Mouse (Mus musculus) kidney, postnatal 36 days (tissue): ENCODE data around the gene Npas4.
"Not testable (repeated sequence)": the region's sequence is repeated elsewhere in the genome, so short reads cannot be mapped to it uniquely, and the experiment has no call there.

Source experiments
- DNase-seq, 2 experiments: peaks; one replicate each; pipeline ENCODE4 v3.0.0; 2021 to 2022; ENCODE audit warnings: mixed read lengths in 2 of 2

Gene Npas4

GRCm38 (mm10) chr19:4990256-4990625 lies at the start of gene Npas4:
Gene Npas4 (minus strand): TSS chr19:4990316.
- no peak for DNase-seq

- DNase-seq: peak; percentile 32 to 47
These were observed 49.4 kb upstream of the Npas4 start for GRCm38 (mm10) chr19:5039301-5040114.

GRCm38 (mm10) chr19:5038709-5039156 lies 48.6 kb upstream of the Npas4 start, which contains the start of the genes B4gat1 and AC124502.3:
Gene B4gat1 (plus strand): TSS chr19:5038826.
Gene AC124502.3 (plus strand): TSS chr19:5038891.
- DNase-seq: peak; percentile 90 to 94

DNA sequence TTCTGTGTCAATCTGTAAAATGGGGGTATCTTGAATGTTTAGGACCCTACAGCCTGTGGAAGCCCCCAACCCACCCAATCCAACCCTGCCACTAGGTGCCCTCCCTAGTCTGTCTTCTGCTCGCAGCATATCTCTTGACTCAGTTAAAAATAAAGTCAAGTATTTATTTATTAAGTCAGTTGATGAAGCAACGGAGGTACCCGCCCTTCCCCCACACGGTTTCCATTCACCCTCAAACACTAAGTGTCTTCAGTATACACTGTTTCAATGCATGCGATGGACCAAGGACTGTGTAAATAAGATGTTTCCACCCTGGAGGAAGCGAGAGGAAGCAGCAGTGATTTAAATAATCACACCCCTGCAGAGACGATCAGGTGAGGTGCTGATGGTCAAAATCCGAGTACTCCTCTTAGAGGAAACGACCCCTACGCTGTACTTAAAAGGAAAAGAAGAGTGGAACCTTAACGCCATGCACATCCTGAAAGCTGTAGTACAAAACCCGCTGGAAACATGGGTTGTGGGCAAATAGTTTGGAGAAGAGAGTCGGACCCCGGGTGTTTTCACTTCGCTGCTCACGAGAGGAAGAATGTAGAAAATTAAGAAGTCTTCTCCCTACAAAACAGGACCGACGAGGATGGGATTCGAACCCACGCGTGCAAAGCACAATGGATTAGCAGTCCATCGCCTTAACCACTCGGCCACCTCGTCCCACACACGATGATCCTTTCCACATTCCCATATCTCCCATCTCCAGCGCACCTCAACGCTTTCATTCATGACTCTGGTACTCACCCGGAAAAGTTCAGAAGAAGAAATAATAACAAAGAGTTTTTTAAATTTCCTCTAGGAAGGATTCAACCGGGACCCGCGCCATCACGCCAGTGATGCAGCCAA lies 47.8 kb upstream of the Npas4 start:
- peak; percentile 72 to 83 for DNase-seq

DNA sequence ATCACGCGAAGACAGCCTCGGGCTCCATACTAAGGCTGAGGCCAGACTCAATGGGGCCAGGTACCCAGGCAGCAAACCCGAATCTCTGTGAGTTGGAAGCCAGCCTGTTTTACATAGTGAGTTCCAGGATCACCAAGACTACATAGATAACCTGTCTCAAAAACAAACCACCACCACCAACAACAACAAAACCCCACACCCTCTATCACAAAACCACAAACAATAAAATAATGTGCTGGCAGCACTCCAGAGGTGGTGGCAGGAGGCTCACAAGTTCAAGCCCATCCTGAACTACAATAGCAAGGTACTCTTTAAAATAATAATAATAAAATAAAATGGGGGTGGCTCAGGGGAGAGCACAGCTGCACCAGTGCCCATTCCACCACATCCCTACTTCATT lies 46.5 kb upstream of the Npas4 start:
- DNase-seq: no peak

DNA sequence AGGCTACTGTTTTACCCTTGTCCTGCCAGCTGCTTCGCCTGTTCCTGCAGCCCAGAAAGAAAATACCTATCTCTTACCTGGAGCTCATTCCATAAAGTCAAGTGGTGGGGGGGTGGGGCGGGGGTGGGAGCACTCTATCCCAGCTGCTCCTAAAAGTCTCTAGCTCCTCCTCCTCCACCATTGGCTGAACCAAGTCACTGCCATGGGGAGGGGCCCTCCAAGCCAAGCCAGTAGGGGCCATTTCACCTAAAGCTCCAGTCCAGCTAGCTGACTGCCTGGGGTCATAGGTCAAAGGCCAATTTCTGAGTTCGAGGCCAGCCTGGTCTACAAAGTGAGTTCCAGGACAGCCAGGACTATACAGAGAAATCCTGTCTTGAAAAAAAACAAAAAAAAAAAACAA lies 42.6 kb upstream of the Npas4 start:
- no peak for DNase-seq

GRCm38 (mm10) chr19:5026111-5026510 lies 36.0 kb upstream of the Npas4 start:
- no peak for DNase-seq

DNA sequence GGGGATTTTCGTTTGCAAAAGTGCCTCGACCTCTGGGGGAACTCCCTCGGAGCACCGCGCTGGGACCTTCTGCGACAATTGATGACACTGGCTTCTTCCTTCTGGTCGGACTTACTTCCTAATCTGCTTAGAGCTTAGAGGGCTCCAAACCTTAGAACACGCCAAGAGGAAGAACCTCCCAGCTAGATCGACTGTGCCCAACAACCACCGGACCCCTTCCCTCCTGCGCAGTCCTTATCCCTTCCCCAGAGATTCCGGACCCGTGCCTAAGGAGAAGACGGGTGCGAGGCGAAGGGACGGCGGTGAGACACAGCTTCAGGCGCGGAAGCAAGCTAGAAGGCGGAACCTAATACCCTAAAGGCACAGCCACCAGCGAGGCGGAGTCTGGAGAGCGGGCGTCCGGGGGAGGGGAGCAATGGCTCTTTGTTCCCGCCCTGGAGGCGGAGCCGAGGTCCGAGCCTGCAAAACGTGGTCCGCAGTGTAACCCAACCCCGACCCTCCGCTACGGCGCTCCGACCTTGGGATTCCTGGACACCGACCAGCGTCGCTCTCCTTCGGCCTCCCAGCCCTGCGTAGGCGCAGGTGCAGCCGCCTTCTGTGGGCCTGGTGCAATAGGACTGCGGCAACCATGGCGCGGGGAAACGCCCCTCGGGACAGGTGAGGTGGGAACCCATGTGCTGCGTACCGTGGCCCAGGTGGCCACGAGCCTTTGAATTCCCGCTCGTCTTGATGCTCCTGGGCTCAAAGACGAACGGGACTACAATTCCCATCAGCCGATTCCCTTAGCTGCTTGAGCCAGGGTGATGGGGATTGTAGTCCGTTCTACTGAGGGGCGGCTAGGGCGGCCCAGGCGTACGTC lies 33.7 kb upstream of the Npas4 start, which contains the start of gene Slc29a2:
Gene Slc29a2 (plus strand): TSS at position 240 of the 859 bp plus-strand sequence.
- DNase-seq: peak; percentile 95 to 96

DNA sequence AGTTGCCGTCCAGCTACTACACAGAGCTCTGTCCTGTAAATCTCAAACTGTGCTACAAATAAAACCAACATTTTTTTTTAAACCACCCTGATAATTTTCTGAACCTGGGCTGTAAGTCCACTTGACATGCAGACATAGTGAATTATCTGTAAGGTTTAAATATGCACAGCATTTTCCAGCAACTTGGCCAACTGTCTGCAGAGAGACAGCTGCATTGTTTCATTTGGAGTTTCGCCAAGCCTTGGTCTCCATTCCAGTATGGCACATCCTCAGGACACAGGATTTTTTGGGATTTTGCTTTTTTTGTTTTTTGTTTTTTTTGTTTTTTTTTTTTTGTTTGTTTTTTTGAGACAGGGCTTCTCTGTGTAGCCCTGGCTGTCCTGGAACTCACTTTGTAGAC lies 31.3 kb upstream of the Npas4 start:
- no peak for DNase-seq

DNA sequence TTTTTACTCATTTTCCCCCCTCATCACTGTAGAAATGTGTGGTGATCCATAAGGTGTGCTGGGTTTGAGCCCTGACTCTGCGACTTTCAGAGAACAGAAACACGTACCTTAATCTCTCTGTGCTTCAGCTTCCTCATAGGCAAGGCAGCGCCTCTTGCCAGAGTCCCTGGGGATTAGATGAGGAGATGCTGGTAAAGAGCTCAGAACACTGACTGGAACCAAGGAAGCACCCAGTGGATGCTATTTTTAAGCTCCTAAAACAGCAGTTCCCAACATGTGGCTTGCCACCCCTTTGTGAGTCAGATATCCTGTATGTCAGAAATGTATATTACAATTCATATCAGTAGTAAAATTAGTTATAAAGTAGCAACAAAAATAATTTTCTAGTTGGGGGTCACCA lies 28.1 kb upstream of the Npas4 start:
- no peak for DNase-seq

GRCm38 (mm10) chr19:5017611-5018010 lies 27.5 kb upstream of the Npas4 start:
- DNase-seq: no peak

- DNase-seq: peak; percentile 75 to 88
These were observed 26.7 kb upstream of the Npas4 start for GRCm38 (mm10) chr19:5016782-5017181.

DNA sequence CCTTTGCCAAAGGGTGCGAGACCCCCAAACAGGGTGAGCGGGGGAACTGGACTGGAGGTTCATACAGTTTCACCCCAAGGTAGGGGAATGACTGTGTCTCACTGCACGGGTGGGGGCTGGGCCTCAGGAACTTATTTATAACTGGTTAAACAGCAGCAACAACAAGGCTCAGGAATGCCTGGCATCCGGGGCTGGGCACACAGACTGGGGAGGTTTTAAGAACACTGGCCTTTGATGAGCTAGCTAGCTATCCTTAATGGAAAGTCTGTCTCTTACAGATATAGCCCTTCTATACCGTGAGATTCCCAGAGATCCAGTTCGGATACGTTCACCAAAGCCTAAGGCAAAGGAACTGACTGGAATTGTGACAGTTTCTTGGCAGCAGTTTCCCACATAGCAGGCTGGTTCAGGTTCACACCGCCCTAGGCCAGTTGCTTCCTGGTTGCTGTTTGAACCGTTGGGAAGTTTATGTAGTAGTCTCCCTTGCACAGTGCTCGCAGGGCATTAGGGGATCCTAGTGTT lies 26.2 kb upstream of the Npas4 start:
- peak; percentile 66 to 71 for DNase-seq

DNA sequence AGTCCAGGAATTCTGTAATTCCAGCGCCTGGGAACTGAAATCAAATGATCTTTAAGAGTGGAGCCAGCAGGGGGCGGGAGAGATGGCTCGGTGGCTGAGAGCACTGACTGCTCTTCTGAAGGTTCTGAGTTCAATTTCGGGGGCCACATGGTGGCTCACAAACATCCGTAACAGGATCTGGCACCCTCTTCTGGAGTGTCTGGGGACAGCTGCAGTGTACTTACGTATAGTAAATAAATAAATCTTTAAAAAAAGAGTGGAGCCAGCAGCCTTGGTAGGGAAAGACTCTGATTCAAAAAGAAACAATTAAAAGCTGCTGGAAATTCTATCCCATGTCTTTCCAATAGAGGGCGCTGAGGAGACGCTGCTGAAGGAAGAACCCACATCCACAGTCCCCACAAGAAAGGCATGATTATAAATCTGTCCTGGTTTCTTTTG lies 24.9 kb upstream of the Npas4 start:
- DNase-seq: peak; percentile 28 to 75

GRCm38 (mm10) chr19:5013138-5013537 lies 23.0 kb upstream of the Npas4 start:
- DNase-seq: no peak

DNA sequence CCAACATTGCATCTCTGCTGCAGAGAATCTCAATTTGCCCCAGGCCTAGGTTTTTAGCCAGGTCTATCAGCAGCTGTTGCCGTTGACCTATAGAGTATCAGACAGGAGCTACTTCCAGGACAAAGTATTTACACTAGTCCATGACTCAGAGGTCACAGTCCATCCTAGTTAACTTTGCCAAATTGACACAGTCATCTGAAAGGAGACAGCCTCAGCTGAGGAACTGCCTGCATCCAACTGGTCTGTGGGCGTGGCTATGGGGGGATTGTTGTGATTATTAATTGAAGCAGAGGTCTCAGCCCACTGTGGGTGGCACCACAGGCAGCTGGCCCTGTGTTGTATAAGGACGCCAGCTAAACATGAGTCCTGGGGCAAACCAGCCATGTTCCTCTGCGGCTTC lies 14.8 kb upstream of the Npas4 start:
- DNase-seq: no peak

- DNase-seq: not testable (repeated sequence)
These were observed 13.5 kb upstream of the Npas4 start for GRCm38 (mm10) chr19:5003644-5004043.

DNA sequence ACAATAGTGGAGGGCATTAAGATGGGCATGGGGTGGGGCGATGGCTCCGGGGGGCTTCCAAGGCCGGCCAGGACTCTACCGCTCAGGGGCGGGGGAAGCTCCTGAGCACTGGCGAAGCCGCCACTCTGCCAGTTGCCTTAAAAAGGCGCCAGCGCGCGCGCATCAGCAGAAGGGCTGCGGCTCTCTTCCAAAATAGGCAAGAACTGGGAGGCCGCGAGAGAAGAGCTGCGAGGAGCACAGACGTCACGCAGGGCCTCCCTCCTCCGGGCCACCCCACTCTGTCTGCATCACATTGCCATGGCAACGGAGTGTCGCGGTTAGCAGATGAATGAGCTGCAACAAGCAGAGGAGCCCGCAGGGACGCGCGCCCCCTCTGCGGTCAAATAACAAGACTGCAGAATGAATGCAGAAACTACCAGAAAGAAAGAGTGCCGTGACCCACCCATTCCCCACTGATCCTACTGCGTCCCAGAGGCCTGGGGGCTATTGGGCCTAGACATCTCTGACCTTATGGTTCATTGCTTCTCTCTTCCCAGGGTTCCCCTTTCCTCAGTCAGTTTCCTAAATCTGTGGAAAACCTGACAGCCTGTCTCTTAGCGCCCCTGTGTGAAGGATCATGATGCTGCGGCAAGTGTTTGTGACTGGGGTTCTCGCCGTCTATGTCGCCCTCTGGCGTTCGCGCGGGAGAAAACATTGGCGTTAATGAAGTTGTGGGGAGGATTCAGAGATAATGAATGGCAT lies 11.7 kb upstream of the Npas4 start:
- DNase-seq: peak; percentile 57 to 83

DNA sequence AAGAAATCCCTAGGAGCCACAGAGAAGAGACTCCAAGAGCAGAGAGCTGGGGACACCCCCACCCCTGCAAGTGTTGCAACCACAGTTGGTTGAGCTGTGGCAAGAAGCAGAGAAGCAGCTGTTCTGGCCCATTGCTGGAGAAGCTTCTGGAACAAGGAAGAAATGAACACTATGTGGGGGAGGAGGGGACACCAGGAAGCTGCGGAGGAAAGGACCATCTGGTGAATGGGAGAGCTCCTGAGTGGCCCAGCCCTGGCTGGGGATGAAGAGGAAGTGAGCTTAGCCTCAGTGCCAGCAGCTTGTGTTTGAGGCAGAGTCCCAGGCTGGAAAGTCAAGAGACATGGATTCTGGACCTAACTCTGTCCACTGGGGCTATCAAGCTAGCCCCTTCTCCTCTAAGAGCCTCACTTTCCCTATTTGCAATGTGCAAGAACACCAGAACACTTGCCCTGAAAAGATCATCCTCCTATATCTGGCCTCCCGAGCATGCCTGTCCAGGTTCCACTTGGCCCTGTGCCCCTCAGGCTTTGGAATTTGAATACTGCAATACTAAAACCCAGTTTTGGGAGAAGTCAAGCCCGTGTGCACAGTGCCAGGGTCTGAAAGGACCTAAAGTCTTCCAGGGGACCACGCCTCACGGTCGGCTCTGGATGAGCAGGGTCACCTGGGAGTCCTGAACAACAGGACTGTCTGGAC lies 9.5 kb upstream of the Npas4 start:
- DNase-seq: no peak

DNA sequence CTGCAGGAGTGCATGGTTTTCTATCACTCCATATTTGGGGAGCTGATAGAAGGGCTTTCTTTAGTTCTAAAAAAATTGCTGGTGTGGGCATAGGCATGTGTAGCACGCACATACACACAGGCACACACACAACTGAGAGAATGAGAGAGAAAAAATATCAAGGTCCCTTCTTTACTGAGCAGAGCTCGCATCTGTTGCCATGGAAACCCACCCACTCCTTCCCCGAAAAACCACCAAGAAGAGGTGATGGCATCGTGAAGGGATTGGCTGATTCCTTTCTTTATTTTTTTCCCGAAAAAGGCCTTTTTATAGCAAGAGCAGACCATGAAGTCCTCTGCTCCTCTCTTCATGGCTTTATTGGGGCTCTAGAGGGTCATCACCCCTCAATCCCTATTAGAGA lies 3.9 kb upstream of the Npas4 start:
- no peak for DNase-seq

DNA sequence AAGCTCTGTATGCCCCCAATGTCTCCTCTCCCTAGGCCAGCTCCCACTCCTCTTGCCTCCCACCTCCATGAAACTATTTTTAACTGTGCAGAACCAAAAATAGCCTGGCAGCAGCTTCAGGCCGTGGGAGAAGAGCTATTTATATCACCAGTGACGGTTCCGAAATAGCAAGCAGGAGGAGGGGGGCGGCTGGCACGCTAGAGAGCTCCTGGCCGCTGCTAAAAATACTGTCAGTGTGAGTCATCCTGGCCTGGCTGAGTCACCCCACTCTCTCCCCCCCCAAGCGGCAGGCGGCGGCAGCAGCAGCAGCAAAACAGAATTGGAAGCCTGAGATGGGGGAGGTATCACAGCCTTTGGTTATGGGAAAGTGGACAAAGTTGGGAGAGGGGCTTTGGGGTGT lies 2.8 kb upstream of the Npas4 start:
- peak; percentile 11 to 28 for DNase-seq
